Comparison of ENCODE assay signal across 20 mouse cellular contexts in the genomic region with DNA sequence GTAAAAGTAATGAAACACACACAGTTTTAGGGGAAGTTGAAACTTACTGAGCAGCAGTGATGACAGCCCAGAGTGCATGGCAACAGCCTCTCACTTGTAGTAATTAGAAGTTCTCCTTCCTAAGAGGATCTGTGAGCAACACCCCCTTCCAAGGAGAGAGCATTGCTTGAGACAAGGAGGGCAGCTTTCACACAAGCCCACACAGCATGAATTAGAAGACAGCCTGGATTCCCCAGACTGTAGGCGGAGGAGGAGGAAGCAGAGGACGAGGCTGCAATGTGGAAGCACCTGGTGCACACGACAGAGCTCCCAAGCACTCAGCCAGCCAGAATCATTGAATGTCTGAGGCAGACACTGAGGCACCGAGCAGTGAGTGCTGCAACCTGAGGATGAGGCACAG. TPM values are rescaled to one million over a fixed set of nuclear protein-coding genes. Genes with fewer than 3 reads are reported as not detected.
DNase-seq lines count a peak whose midpoint lies in the region; ATAC-seq and TF ChIP-seq lines count a peak whose summit lies in the region.
"Had no signal": no experiment of that assay in that cellular context is flagged by ENCODE, and none has a peak within 500 bp of the region (broad histone marks: within the 10 kb centered on the region; RNA-seq: fewer than 3 reads in every experiment).

No protein-coding gene starts in this region.

- no peak for TF ChIP-seq EP300 in MEL (IDR thresholded peaks at IDR 0.05; ENCODE audit: low read depth in 1 of 2, low read length in 2 of 2)

- TF ChIP-seq POLR2A in MEL (IDR thresholded peaks at IDR 0.05; ENCODE audit: control insufficient read depth in 1 of 2, insufficient read depth in 1 of 2, low read depth in 1 of 2, low read length in 2 of 2, poor library complexity in 1 of 2): no peak

- peaks cover 14 to 19% of the 10 kb centered on the region in 2 experiments for H3K27me3 ChIP-seq in MEL (ENCODE audit: control insufficient read depth in 1 of 2, insufficient read depth in 2 of 2, low read length in 2 of 2)
- H3K27me3 ChIP-seq: lung, embryonic 15.5 days; midbrain, embryonic 12.5 days had no signal

- H3K27ac ChIP-seq in MEL (ENCODE audit: control insufficient read depth, low read depth, low read length) (no peak overlapping the region), macrophage (peak overlapping the region; percentile 27)
- H3K27ac ChIP-seq: hindbrain, postnatal 0 days; lung, embryonic 15.5 days; midbrain, embryonic 12.5 days had no signal

- H3K4me1 ChIP-seq in MEL (ENCODE audit: control insufficient read depth in 1 of 2, insufficient read depth in 2 of 2, low read length in 2 of 2): no peaks in the 10 kb centered on the region; a peak in 1 of 4 replicates
- H3K4me1 ChIP-seq: midbrain, embryonic 12.5 days had no signal

- H3K9me3 ChIP-seq in MEL (replicated peaks; ENCODE audit: insufficient read depth, low read length): no peaks in the 10 kb centered on the region
- H3K9me3 ChIP-seq: lung, embryonic 15.5 days; midbrain, embryonic 12.5 days had no signal

- ATAC-seq in granulocyte monocyte progenitor cell, adult 5-6 weeks (replicated peaks; ENCODE audit: poor library complexity, severe bottlenecking): peak; percentile 46; the same call in 1 of the 2 replicates
- ATAC-seq: forebrain, embryonic 16.5 days; hindbrain, postnatal 0 days had no signal

- H3K79me2 ChIP-seq in MEL (ENCODE audit: control insufficient read depth, insufficient read depth, low read length, poor library complexity) (no peaks in the 10 kb centered on the region), macrophage (ENCODE audit: inconsistent target) (no peaks in the 10 kb centered on the region)

- peak; percentile 12 to 70 for DNase-seq in left cerebral cortex, postnatal 25 days (ENCODE audit: low spot score in 2 of 2)
- DNase-seq in left cerebral cortex, postnatal 10 days (ENCODE audit: extremely low spot score in 1 of 2, low spot score in 2 of 2): no peak
- peak; percentile 4 for DNase-seq in MEL (ENCODE audit: low read depth, low spot score)
- no peak for DNase-seq in layer of hippocampus, postnatal 14 days (ENCODE audit: low spot score in 2 of 2)
- DNase-seq in gastrocnemius, postnatal 10 days: no peak
- DNase-seq: adrenal gland, adult 2 months; B cell, adult 2 months; cerebellum, adult 11 months; cerebellum, postnatal 10 days; embryo, embryonic 11 days; gastrocnemius, postnatal 36 days; kidney, adult 8-10 months; kidney, postnatal 25 days had no signal

- TF ChIP-seq RAD21 in MEL (IDR thresholded peaks at IDR 0.05; ENCODE audit: low read depth, low read length): no peak

- no peak for TF ChIP-seq CTCF in MEL (IDR thresholded peaks at IDR 0.05 in 2 of 3, conservative IDR thresholded peaks at IDR 0.05 in 1 of 3; ENCODE audit: control insufficient read depth in 1 of 3, insufficient read depth in 1 of 3, low read depth in 2 of 3, low read length in 3 of 3, poor library complexity in 1 of 3, severe bottlenecking in 1 of 3)

- intact Hi-C loops in left cerebral cortex, postnatal 25 days (cut with DNase I): no loop called here
- intact Hi-C loops in left cerebral cortex, postnatal 10 days (cut with DNase I): no loop called here

- H3K4me3 ChIP-seq in MEL (ENCODE audit: control insufficient read depth in 1 of 2, insufficient read depth in 1 of 2, low read depth in 2 of 2, low read length in 2 of 2) (no peak overlapping the region), macrophage (ENCODE audit: inconsistent target) (no peak overlapping the region)
- H3K4me3 ChIP-seq: lung, embryonic 15.5 days; midbrain, embryonic 12.5 days had no signal

- no peak overlapping the region for H3K9ac ChIP-seq in MEL (ENCODE audit: control insufficient read depth, low read depth, low read length, poor library complexity, severe bottlenecking)
- H3K9ac ChIP-seq: lung, embryonic 15.5 days; midbrain, embryonic 12.5 days had no signal

- no peaks in the 10 kb centered on the region for H3K36me3 ChIP-seq in MEL (ENCODE audit: control insufficient read depth in 1 of 2, insufficient read depth in 2 of 2, low read length in 2 of 2)
- H3K36me3 ChIP-seq in macrophage (ENCODE audit: inconsistent target): no peaks in the 10 kb centered on the region
- H3K36me3 ChIP-seq: lung, embryonic 15.5 days; midbrain, embryonic 12.5 days had no signal

- 66% methylated on average over 4 of the region's 4 CpGs for WGBS in macrophage (ENCODE audit: missing documents)

TF ChIP-seq in MEL, 35 proteins besides CTCF, POLR2A, EP300 and RAD21:
- TF ChIP-seq MYB (IDR thresholded peaks at IDR 0.05; ENCODE audit: low read depth, low read length) (no peak), TCF12 (IDR thresholded peaks at IDR 0.05; ENCODE audit: low read depth, low read length) (no peak)

RNA-seq across cellular contexts. Expression of a gene that starts 39.6 kb away (rescaled TPM):
- 10 to 100 TPM; 15.8 to 19.8 TPM for total RNA-seq in left cerebral cortex, postnatal 25 days (2021)
- 10 to 100 TPM; 21.2 to 22.3 TPM for total RNA-seq in left cerebral cortex, postnatal 10 days (2021)
- 60.2 and 84.1 TPM in 2 replicates for total RNA-seq in MEL (2012; rRNA removed)
- 10 to 100 TPM in 1 of 2 experiments, not detected in 1; 78.6 TPM for polyA plus RNA-seq in MEL (2012; ENCODE audit: insufficient read depth in 1 of 2, insufficient read length in 2 of 2, low read depth in 1 of 2, low replicate concordance in 2 of 2, missing spikeins in 1 of 2)
- total RNA-seq in granulocyte monocyte progenitor cell, adult 5-6 weeks (2014; fragmentation: Nextera tagmentation): 92.0 and 114 TPM in 2 replicates
- total RNA-seq in granulocyte monocyte progenitor cell, adult 5-6 weeks (2017): 46.6 and 47.0 TPM in 2 replicates
- total RNA-seq in macrophage (2018; cell fraction: chromatin; rRNA removed): 10 to 100 TPM in 20 of 26 experiments, 1 to 10 TPM in 6; 3.3 to 71.0 (median 25.1) TPM
- total RNA-seq in macrophage (2018; cell fraction: cytosol; rRNA removed): 1 to 10 TPM; 1.9 to 7.4 (median 4.5) TPM
- 10 to 100 TPM in 13 of 26 experiments, 1 to 10 TPM in 13; 2.3 to 56.6 (median 9.9) TPM for total RNA-seq in macrophage (2018; cell fraction: nucleus; rRNA removed)
- 4.0 to 12.0 TPM (median 7.3 TPM) in 3 replicates for polyA plus RNA-seq in macrophage (2018)
- 10 to 100 TPM; 17.1 to 17.8 TPM for total RNA-seq in layer of hippocampus, postnatal 14 days (2021)
- total RNA-seq in gastrocnemius, postnatal 10 days (2021): 10 to 100 TPM; 14.5 to 16.7 TPM

RNA-seq across cellular contexts. Expression of a gene that starts 39.8 kb away (rescaled TPM):
- total RNA-seq in left cerebral cortex, postnatal 25 days (2021): 1 to 10 TPM in 1 of 2 experiments, under 1 TPM in 1; 0.62 to 1.1 TPM
- 1 to 10 TPM in 1 of 2 experiments, under 1 TPM in 1; 0.93 to 1.4 TPM for total RNA-seq in left cerebral cortex, postnatal 10 days (2021)
- 0.04 TPM in 1 of 2 replicates, not detected in the other for total RNA-seq in MEL (2012; rRNA removed)
- under 1 TPM in 1 of 2 experiments, not detected in 1; 0.15 TPM for polyA plus RNA-seq in MEL (2012; ENCODE audit: insufficient read depth in 1 of 2, insufficient read length in 2 of 2, low read depth in 1 of 2, low replicate concordance in 2 of 2, missing spikeins in 1 of 2)
- total RNA-seq in granulocyte monocyte progenitor cell, adult 5-6 weeks (2014; fragmentation: Nextera tagmentation): not detected in 2 replicates
- not detected in 2 replicates for total RNA-seq in granulocyte monocyte progenitor cell, adult 5-6 weeks (2017)
- total RNA-seq in macrophage (2018; cell fraction: chromatin; rRNA removed): not detected
- total RNA-seq in macrophage (2018; cell fraction: cytosol; rRNA removed): under 1 TPM in 7 of 26 experiments, not detected in 19; 0.07 to 0.38 (median 0.11) TPM
- not detected for total RNA-seq in macrophage (2018; cell fraction: nucleus; rRNA removed)
- not detected in 3 replicates for polyA plus RNA-seq in macrophage (2018)
- total RNA-seq in layer of hippocampus, postnatal 14 days (2021): 1 to 10 TPM; 1.2 to 1.6 TPM
- 1 to 10 TPM; 2.6 to 3.0 TPM for total RNA-seq in gastrocnemius, postnatal 10 days (2021)
- total RNA-seq: monocyte, adult 5-6 weeks had no signal
- polyA plus RNA-seq: adrenal gland, adult 2 months had no signal

Comparison
In these comparisons a context has a peak if more than half of its experiments do, and no peak if none do; other contexts are left out.
1. DNase-seq: peak in left cerebral cortex, postnatal 25 days (2 of 2) and MEL (single experiment); none in left cerebral cortex, postnatal 10 days (0 of 2), layer of hippocampus, postnatal 14 days (0 of 2) and gastrocnemius, postnatal 10 days (single experiment).